Mouse (Mus musculus): ENCODE measurements around the gene Btbd19.

DNA sequence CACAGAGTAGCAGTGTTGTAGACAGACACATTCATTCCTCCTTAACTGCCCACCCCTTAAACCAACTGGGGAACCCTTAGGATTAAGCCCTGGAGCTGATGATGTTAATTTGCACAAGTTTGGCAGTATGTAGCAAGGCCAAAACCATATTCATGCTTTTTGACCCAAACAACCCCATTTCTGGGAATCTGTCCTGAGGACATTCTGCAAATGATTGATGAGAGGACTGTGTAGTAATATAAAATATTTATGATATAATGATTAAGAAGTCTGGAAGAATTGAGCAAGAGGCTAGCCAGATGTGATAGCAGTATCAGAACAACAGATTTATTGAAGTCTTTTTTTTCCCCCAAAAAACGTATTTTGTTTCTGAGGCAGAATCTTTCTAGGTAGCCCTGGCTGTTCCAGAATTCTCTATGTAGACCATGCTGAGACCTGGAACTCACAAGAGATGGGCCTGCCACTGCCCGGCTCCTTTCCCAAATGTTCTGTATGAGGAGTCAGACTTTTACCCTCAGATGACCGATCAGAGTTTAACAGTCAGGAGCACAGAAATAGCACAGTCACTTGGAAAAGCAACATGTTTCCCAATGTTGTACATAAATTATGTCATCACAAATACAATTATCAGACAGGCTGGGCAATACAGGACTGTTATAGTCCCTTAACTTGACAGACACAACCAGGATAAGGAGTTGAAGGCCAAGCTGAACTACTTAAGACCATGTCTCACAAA lies 30.7 kb downstream of the Btbd19 start:
- TF ChIP-seq GATA1 (IDR thresholded peaks at IDR 0.05; ENCODE audit: borderline replicate concordance, low read length): no peak
- TF ChIP-seq CTCF (IDR thresholded peaks at IDR 0.05; ENCODE audit: low read depth, low read length): no peak

Data from G1E (cell line).